Mouse (Mus musculus): ENCODE data around the gene Magi3. TPM values are rescaled to one million over a fixed set of nuclear protein-coding genes. Genes with fewer than 3 reads are reported as not detected.

The Magi3 gene
- polyA plus RNA-seq, 1 experiment from 2014 or later, result 7.0 TPM

GRCm38 (mm10) chr3:104247850-104248249, 27.7 kb upstream of the Magi3 start:
- TF ChIP-seq CTCF (IDR thresholded peaks at IDR 0.05), result no peak
- no peak for TF ChIP-seq EP300 (IDR thresholded peaks at IDR 0.05)
- ATAC-seq (no peak), DNase-seq (ENCODE audit: low spot score) (no peak)
- H3K36me3 ChIP-seq (ENCODE audit: insufficient read depth, low read length), result no peaks in the 10 kb centered on the region
- H3K9me3 ChIP-seq (ENCODE audit: low read length), result no peaks in the 10 kb centered on the region
- no peaks in the 10 kb centered on the region for H3K27me3 ChIP-seq (replicated peaks; ENCODE audit: insufficient read depth, low read length)
- H3K4me3 ChIP-seq (ENCODE audit: low read depth, low read length), result no peak overlapping the region
- H3K4me1 ChIP-seq (ENCODE audit: insufficient read depth, low read depth, low read length), result no peaks in the 10 kb centered on the region
- no peak overlapping the region for H3K27ac ChIP-seq (ENCODE audit: low read length)
- H3K4me2 ChIP-seq (replicated peaks; ENCODE audit: low read depth, low read length), result no peak overlapping the region
- 57% methylated on average over 4 of the region's 4 CpGs for WGBS
- H3K9ac ChIP-seq (replicated peaks; ENCODE audit: low read depth), result no peak overlapping the region

- 62% methylated on average over 1 of the region's 1 CpGs for WGBS
- H3K36me3 ChIP-seq (ENCODE audit: insufficient read depth, low read length), result no peaks in the 10 kb centered on the region
Measured at GRCm38 (mm10) chr3:104247057-104247456, 26.9 kb upstream of the Magi3 start.

GRCm38 (mm10) chr3:104244373-104244772, 24.2 kb upstream of the Magi3 start:
- DNase-seq (ENCODE audit: low spot score), result no peak
- H3K36me3 ChIP-seq (ENCODE audit: insufficient read depth, low read length), result no peaks in the 10 kb centered on the region
- ATAC-seq, result no peak
- no peak overlapping the region for H3K9ac ChIP-seq (replicated peaks; ENCODE audit: low read depth)
- no peak overlapping the region for H3K4me3 ChIP-seq (ENCODE audit: low read depth, low read length)
- TF ChIP-seq CTCF (IDR thresholded peaks at IDR 0.05) (no peak), EP300 (IDR thresholded peaks at IDR 0.05) (no peak)
- H3K27me3 ChIP-seq (replicated peaks; ENCODE audit: insufficient read depth, low read length), result no peaks in the 10 kb centered on the region
- no peaks in the 10 kb centered on the region for H3K9me3 ChIP-seq (ENCODE audit: low read length)
- no peaks in the 10 kb centered on the region for H3K4me1 ChIP-seq (ENCODE audit: insufficient read depth, low read depth, low read length)
- WGBS, result 60% methylated on average over 8 of the region's 8 CpGs
- no peak overlapping the region for H3K27ac ChIP-seq (ENCODE audit: low read length)
- H3K4me2 ChIP-seq (replicated peaks; ENCODE audit: low read depth, low read length), result no peak overlapping the region

More at GRCm38 (mm10) chr3:104247057-104247456, 26.9 kb upstream of the Magi3 start:
- H3K9ac ChIP-seq (replicated peaks; ENCODE audit: low read depth), result no peak overlapping the region
- no peak overlapping the region for H3K4me3 ChIP-seq (ENCODE audit: low read depth, low read length)
- DNase-seq (ENCODE audit: low spot score), result no peak
- no peaks in the 10 kb centered on the region for H3K4me1 ChIP-seq (ENCODE audit: insufficient read depth, low read depth, low read length)
- H3K27me3 ChIP-seq (replicated peaks; ENCODE audit: insufficient read depth, low read length), result no peaks in the 10 kb centered on the region
- no peak for ATAC-seq
- H3K9me3 ChIP-seq (ENCODE audit: low read length), result no peaks in the 10 kb centered on the region
- no peak for TF ChIP-seq CTCF (IDR thresholded peaks at IDR 0.05)
- TF ChIP-seq EP300 (IDR thresholded peaks at IDR 0.05), result no peak
- no peak overlapping the region for H3K27ac ChIP-seq (ENCODE audit: low read length)
- H3K4me2 ChIP-seq (replicated peaks; ENCODE audit: low read depth, low read length), result no peak overlapping the region

GRCm38 (mm10) chr3:104243972-104244371, 23.8 kb upstream of the Magi3 start:
- Histone ChIP-seq H3K4me1 (ENCODE audit: insufficient read depth, low read depth, low read length) (no peaks in the 10 kb centered on the region), H3K27me3 (replicated peaks; ENCODE audit: insufficient read depth, low read length) (no peaks in the 10 kb centered on the region), H3K4me2 (replicated peaks; ENCODE audit: low read depth, low read length) (no peak overlapping the region), H3K27ac (ENCODE audit: low read length) (no peak overlapping the region), H3K9ac (replicated peaks; ENCODE audit: low read depth) (no peak overlapping the region), H3K4me3 (ENCODE audit: low read depth, low read length) (no peak overlapping the region), H3K9me3 (ENCODE audit: low read length) (no peaks in the 10 kb centered on the region), H3K36me3 (ENCODE audit: insufficient read depth, low read length) (no peaks in the 10 kb centered on the region)
- TF ChIP-seq EP300 (IDR thresholded peaks at IDR 0.05) (no peak), CTCF (IDR thresholded peaks at IDR 0.05) (no peak)
- DNase-seq (ENCODE audit: low spot score) (no peak), ATAC-seq (no peak)
- WGBS, result 75% methylated on average over 6 of the region's 6 CpGs

GRCm38 (mm10) chr3:104239785-104240184, 19.6 kb upstream of the Magi3 start:
- Histone ChIP-seq H3K36me3 (ENCODE audit: insufficient read depth, low read length) (no peaks in the 10 kb centered on the region), H3K4me1 (ENCODE audit: insufficient read depth, low read depth, low read length) (peaks cover 2% of the 10 kb centered on the region; the same call in 1 of the 2 replicates), H3K27me3 (replicated peaks; ENCODE audit: insufficient read depth, low read length) (no peaks in the 10 kb centered on the region), H3K4me2 (replicated peaks; ENCODE audit: low read depth, low read length) (no peak overlapping the region), H3K9me3 (ENCODE audit: low read length) (no peaks in the 10 kb centered on the region), H3K4me3 (ENCODE audit: low read depth, low read length) (no peak overlapping the region), H3K27ac (ENCODE audit: low read length) (no peak overlapping the region), H3K9ac (replicated peaks; ENCODE audit: low read depth) (no peak overlapping the region)
- ATAC-seq, result no peak
- DNase-seq (ENCODE audit: low spot score), result no peak
- 82% methylated on average over 2 of the region's 2 CpGs for WGBS
- no peak for TF ChIP-seq EP300 (IDR thresholded peaks at IDR 0.05)
- no peak for TF ChIP-seq CTCF (IDR thresholded peaks at IDR 0.05)

GRCm38 (mm10) chr3:104239376-104239775, 19.2 kb upstream of the Magi3 start:
- Histone ChIP-seq H3K4me3 (ENCODE audit: low read depth, low read length) (no peak overlapping the region), H3K36me3 (ENCODE audit: insufficient read depth, low read length) (no peaks in the 10 kb centered on the region), H3K4me2 (replicated peaks; ENCODE audit: low read depth, low read length) (no peak overlapping the region), H3K27me3 (replicated peaks; ENCODE audit: insufficient read depth, low read length) (no peaks in the 10 kb centered on the region), H3K27ac (ENCODE audit: low read length) (no peak overlapping the region), H3K4me1 (ENCODE audit: insufficient read depth, low read depth, low read length) (peaks cover 2% of the 10 kb centered on the region; the same call in 1 of the 2 replicates), H3K9me3 (ENCODE audit: low read length) (no peaks in the 10 kb centered on the region), H3K9ac (replicated peaks; ENCODE audit: low read depth) (no peak overlapping the region)
- ATAC-seq (no peak), DNase-seq (ENCODE audit: low spot score) (no peak)
- TF ChIP-seq EP300 (IDR thresholded peaks at IDR 0.05) (no peak), CTCF (IDR thresholded peaks at IDR 0.05) (no peak)
- WGBS, result 82% methylated on average over 2 of the region's 2 CpGs

Data from lung, postnatal 0 days (tissue).